Mouse (Mus musculus) heart, adult 2 months (tissue): ENCODE results near the gene Gm49336. TPM values are rescaled to one million over a fixed set of nuclear protein-coding genes. Genes with fewer than 3 reads are reported as not detected.
A peak's percentile ranks its signal among the peaks of the same experiment; 100 is the strongest.

Experiments
- DNase-seq, 2 experiments: peaks; one replicate each; pipeline ENCODE4 v3.0.0; 2021
- H3K27ac ChIP-seq: fragments of 200-600 bp; 2 replicates; pipeline ENCODE4 v1.8.1; 2022
- H3K27me3 ChIP-seq: fragments of 200-500 bp; 2 replicates; pipeline ENCODE4 v1.6.1; 2012; ENCODE audit warnings: mild to moderate bottlenecking, low read length, inconsistent platforms, mixed read lengths; ENCODE audit not compliant: control insufficient read depth, insufficient read depth
- H3K36me3 ChIP-seq: fragments of 200-500 bp; 2 replicates; pipeline ENCODE4 v1.6.1; 2012; ENCODE audit warnings: low read length, inconsistent platforms; ENCODE audit not compliant: control insufficient read depth, insufficient read depth
- H3K4me1 ChIP-seq: fragments of 200-500 bp; 2 replicates; pipeline ENCODE4 v1.6.1; 2011; ENCODE audit warnings: low read length; ENCODE audit not compliant: control insufficient read depth, insufficient read depth
- H3K4me3 ChIP-seq: fragments of 200-600 bp; 2 replicates; pipeline ENCODE4 v1.8.1; 2022
- H3K79me2 ChIP-seq: fragments of 200-500 bp; replicated peaks from 2 replicates; pipeline ENCODE4 v1.6.1; 2012; ENCODE audit warnings: mild to moderate bottlenecking, inconsistent platforms, low read length, moderate library complexity, mixed read lengths; ENCODE audit not compliant: control insufficient read depth, insufficient read depth
- H3K9ac ChIP-seq: fragments of 200-500 bp; 2 replicates; pipeline ENCODE4 v1.6.1; 2012; ENCODE audit warnings: low read depth, mild to moderate bottlenecking, control low read depth, inconsistent platforms, low read length, mixed read lengths
- CTCF ChIP-seq: fragments of 200-600 bp; IDR thresholded peaks from 2 replicates; pipeline ENCODE4 v1.8.1; 2022; ENCODE audit warnings: antibody characterized with exemption, mild to moderate bottlenecking, moderate library complexity
- EP300 ChIP-seq: fragments of 200-500 bp; IDR thresholded peaks from 2 replicates; pipeline ENCODE4 v1.6.1; 2011; ENCODE audit warnings: low read depth, low read length, control low read depth; ENCODE audit not compliant: insufficient read depth
- POLR2A ChIP-seq: fragments of 200-500 bp; IDR thresholded peaks from 2 replicates; pipeline ENCODE4 v1.6.1; 2011; ENCODE audit warnings: mild to moderate bottlenecking, low read depth, low read length, control low read depth; ENCODE audit not compliant: insufficient read depth
- WGBS: fragments of 180-500 bp; shearing (Covaris S2); methylation state at CpG from one replicate; pipeline ENCODE4 v1.1.7; 2018; 5-methylcytosine and 5-hydroxymethylcytosine counted together
- intact Hi-C: fragments of 180-260 bp; cut with DNase I; formaldehyde crosslinking; loops from one replicate; pipeline ENCODE4 v1.15.1; 2025
- polyA plus RNA-seq: library from polyadenylated mRNA; depleted of rRNA; stranded (reverse); fragments of >200 nt; gene quantifications from 2 replicates; pipeline ENCODE4 v1.2.3, GENCODE M21; 2012
- total RNA-seq, 2 experiments: library from RNA; stranded (reverse); gene quantifications; 2 replicates each; pipeline ENCODE4 v1.2.3; 2021

Gene Gm49336
- total and polyA plus RNA-seq, 3 experiments: 8.8 to 27.3 (median 27.2) TPM

GRCm38 (mm10) chr14:60286194-60286863 is 35.0 kb upstream of the Gm49336 start:
- no peak overlapping the region for H3K9ac ChIP-seq
- no peak overlapping the region for H3K4me3 ChIP-seq
- H3K27me3 ChIP-seq: no peaks in the 10 kb centered on the region
- intact Hi-C loops: no loop called here
- no peak for TF ChIP-seq EP300
- no peak for TF ChIP-seq CTCF
- no peaks in the 10 kb centered on the region; the same call in 1 of the 2 replicates for H3K36me3 ChIP-seq
- no peaks in the 10 kb centered on the region for H3K4me1 ChIP-seq
- 90% methylated on average over 7 of the region's 7 CpGs for WGBS
- DNase-seq: no peak
- no peak overlapping the region for H3K27ac ChIP-seq
- H3K79me2 ChIP-seq: 0 out of 2 replicates have a peak, but pooled peaks cover 1% of the 10 kb centered on the region

- DNase-seq: no peak
- Histone ChIP-seq H3K9ac (no peak overlapping the region), H3K27me3 (no peaks in the 10 kb centered on the region), H3K4me3 (no peak overlapping the region), H3K79me2 (peaks cover 3% of the 10 kb centered on the region; the same call in 1 of the 2 replicates), H3K27ac (no peak overlapping the region), H3K36me3 (peaks cover 1% of the 10 kb centered on the region), H3K4me1 (peaks cover 3% of the 10 kb centered on the region; the same call in 1 of the 2 replicates)
- intact Hi-C loops: no loop called here
- TF ChIP-seq CTCF (no peak), EP300 (no peak), POLR2A (no peak)
- 92% methylated on average over 7 of the region's 7 CpGs for WGBS
Measured at GRCm38 (mm10) chr14:60275301-60276276, 24.3 kb upstream of the Gm49336 start.

DNA sequence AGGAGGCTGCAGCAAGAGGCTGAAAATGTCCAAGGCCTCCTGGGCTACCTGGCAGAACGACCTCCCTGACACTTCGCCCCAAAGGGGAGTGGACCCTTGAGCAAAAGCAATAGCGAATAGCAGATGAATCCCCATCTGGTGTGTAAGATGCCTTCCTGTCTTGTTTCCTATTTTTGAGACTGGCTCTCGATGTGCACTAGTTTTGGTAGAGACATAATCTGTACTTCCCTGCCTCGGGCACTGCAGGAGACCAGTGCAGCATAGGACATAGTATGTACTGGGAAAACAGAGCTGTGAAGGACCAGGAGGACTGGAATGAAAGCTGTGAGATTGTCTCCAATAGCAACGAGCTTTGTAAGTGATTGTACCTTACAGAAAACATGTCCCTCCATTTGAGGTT is 22.0 kb upstream of the Gm49336 start:
- no peak overlapping the region for H3K9ac ChIP-seq
- H3K27ac ChIP-seq: peak overlapping the region; percentile 37
- H3K4me1 ChIP-seq: peaks cover 3% of the 10 kb centered on the region
- intact Hi-C loops: no loop called here
- H3K4me3 ChIP-seq: no peak overlapping the region
- no peaks in the 10 kb centered on the region for H3K27me3 ChIP-seq
- peaks cover 5% of the 10 kb centered on the region; the same call in 1 of the 2 replicates for H3K79me2 ChIP-seq
- WGBS: 56% methylated on average over 6 of the region's 6 CpGs
- TF ChIP-seq CTCF (no peak), POLR2A (no peak), EP300 (no peak)
- DNase-seq: no peak
- no peaks in the 10 kb centered on the region; the same call in 1 of the 2 replicates for H3K36me3 ChIP-seq

- Histone ChIP-seq H3K9ac (no peak overlapping the region), H3K4me1 (peaks cover 3% of the 10 kb centered on the region), H3K36me3 (no peaks in the 10 kb centered on the region), H3K4me3 (no peak overlapping the region), H3K79me2 (peaks cover 4% of the 10 kb centered on the region; the same call in 1 of the 2 replicates), H3K27ac (no peak overlapping the region), H3K27me3 (no peaks in the 10 kb centered on the region)
- TF ChIP-seq EP300 (no peak), CTCF (no peak), POLR2A (no peak)
- WGBS: 75% methylated on average over 6 of the region's 6 CpGs
- peak in 1 of 2 experiments; percentile 41 for DNase-seq
- intact Hi-C loops: loop anchor here (10.0 kb wide), 3 partner anchors 425 to 1175 kb away; partner anchors contain the start of gene Cdadc1
Measured at GRCm38 (mm10) chr14:60269333-60269732, 18.0 kb upstream of the Gm49336 start.

DNA sequence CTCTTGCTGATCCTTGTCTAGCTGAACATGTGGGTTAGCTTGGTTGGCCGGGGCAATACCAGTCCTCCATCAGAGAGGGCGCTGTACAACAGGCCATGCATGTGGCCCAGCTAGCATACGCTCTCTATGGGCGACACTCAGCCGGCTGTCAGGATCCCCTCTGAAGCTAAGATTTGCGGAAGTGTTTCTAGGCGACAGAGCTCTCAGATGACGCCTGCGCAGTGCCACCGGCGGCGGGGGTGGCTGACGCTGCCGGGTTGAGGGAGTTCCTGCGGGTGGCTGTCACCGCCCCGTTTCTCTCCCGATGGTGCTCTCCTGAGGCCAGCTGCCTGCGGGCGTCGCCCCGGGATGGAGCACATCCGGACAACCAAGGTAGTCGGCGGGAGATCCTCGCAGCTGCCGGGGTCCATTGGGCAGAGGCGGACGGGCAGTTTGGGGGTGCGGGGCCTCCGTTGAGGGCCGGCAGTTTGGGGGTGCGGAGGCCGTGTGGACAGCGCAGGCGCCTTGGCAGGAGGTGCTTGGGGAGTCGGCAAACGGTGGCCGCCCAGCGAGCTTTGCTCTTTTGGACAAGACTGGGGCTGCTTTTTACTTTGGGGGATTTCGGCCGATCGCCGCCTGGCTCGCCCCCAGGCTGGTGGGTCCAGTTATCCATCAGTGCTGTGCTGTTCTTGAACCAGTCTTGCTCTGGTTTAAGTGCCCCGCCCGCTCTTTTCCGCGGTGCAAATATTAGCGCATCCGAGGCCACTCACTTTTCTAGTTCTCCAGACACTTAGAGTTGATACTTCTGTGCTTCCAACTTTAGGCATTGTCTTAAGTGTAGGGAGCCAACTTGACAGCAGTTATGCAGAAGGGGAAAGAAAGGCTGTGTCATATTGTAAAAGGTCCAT is 13.9 kb upstream of the Gm49336 start, which contains the start of gene Mtmr6:
Mtmr6 (plus strand) TSS at position 239 of the 887 bp plus-strand sequence.
- peak; percentile 64 for TF ChIP-seq POLR2A
- no peak for TF ChIP-seq CTCF
- TF ChIP-seq EP300: peak; percentile 85
- Histone ChIP-seq H3K4me1 (no peaks in the 10 kb centered on the region; the same call in 1 of the 2 replicates), H3K79me2 (peaks cover 1% of the 10 kb centered on the region; the same call in 1 of the 2 replicates), H3K36me3 (no peaks in the 10 kb centered on the region), H3K4me3 (peak within 1 kb of the TSS; percentile 81), H3K9ac (peak within 1 kb of the TSS; percentile 85), H3K27ac (peak within 1 kb of the TSS; percentile 87), H3K27me3 (no peaks in the 10 kb centered on the region)
- intact Hi-C loops: loop anchor here (1.0 to 10.0 kb wide), 4 partner anchors 14 to 1180 kb away; partner anchors contain the start of genes Cdadc1, Gm49336 and Nupl1
- DNase-seq: peak; percentile 90 to 96
- WGBS: under 1% methylated on average over 51 of the region's 51 CpGs
